Mouse (Mus musculus) hindbrain, embryonic 11.5 days (tissue): ENCODE measurements at regions not wholly inside any gene's neighbourhood (a gene's known extent, or its start where the extent isn't known, plus 50 kb on each side); places are given as distances from the start of the nearest gene placed in this dataset.

Experiments used
- ATAC-seq: fragments of 200-750 bp; cut with Nextera tagmentation; 2 replicates; pipeline ENCODE4 v1.8.0; 2017; ENCODE audit warnings: mild to moderate bottlenecking, moderate TSS enrichment, moderate library complexity; ENCODE audit not compliant: low FRiP score
- DNase-seq: peaks from one replicate; pipeline ENCODE4 v3.0.0-alpha.2; 2015; ENCODE audit warnings: low spot score
- H3K27ac ChIP-seq: fragments of 300-500 bp; sonication (generic); 2 replicates; pipeline ENCODE4 v1.5.1; 2014; ENCODE audit warnings: mild to moderate bottlenecking, low read depth, low read length
- H3K27me3 ChIP-seq: fragments of 300-500 bp; sonication (generic); 2 replicates; pipeline ENCODE4 v1.6.1; 2014; ENCODE audit warnings: mild to moderate bottlenecking, low read length, moderate library complexity, mixed read lengths; ENCODE audit not compliant: control insufficient read depth, insufficient read depth
- H3K36me3 ChIP-seq: fragments of 300-500 bp; sonication (generic); 2 replicates; pipeline ENCODE4 v1.6.1; 2014; ENCODE audit warnings: mild to moderate bottlenecking, low read length, moderate library complexity, mixed read lengths; ENCODE audit not compliant: control insufficient read depth, insufficient read depth
- H3K4me1 ChIP-seq: fragments of 300-500 bp; sonication (generic); replicated peaks from 2 replicates; pipeline ENCODE4 v1.6.1; 2014; ENCODE audit warnings: low read length, mixed read lengths; ENCODE audit not compliant: control insufficient read depth, insufficient read depth
- H3K4me2 ChIP-seq: fragments of 300-500 bp; sonication (generic); replicated peaks from 2 replicates; pipeline ENCODE4 v1.6.1; 2014; ENCODE audit warnings: mild to moderate bottlenecking, low read depth, low read length
- H3K4me3 ChIP-seq: fragments of 300-500 bp; sonication (generic); 2 replicates; pipeline ENCODE4 v1.5.1; 2014; ENCODE audit warnings: low read depth, low read length
- H3K9ac ChIP-seq: fragments of 300-500 bp; sonication (generic); 2 replicates; pipeline ENCODE4 v1.6.1; 2014; ENCODE audit warnings: low read depth, low read length
- H3K9me3 ChIP-seq: fragments of 300-500 bp; sonication (generic); 2 replicates; pipeline ENCODE4 v1.6.1; 2016; ENCODE audit warnings: low read length; ENCODE audit not compliant: control insufficient read depth
- WGBS: fragments of 180-500 bp; shearing (Covaris S2); extraction: QIAGEN DNeasy Blood & Tissue Kit; methylation state at CpG from one replicate; pipeline ENCODE4 v1.1.7; 2014; 5-methylcytosine and 5-hydroxymethylcytosine counted together

- no peak for DNase-seq
These were observed 288.8 kb downstream of the Rnf144a start for GRCm38 (mm10) chr12:26126260-26126659.

GRCm38 (mm10) chr12:26124211-26124610 is 290.8 kb downstream of the Rnf144a start:
- Histone ChIP-seq H3K4me2 (no peak overlapping the region), H3K27me3 (no peaks in the 10 kb centered on the region), H3K27ac (no peak overlapping the region), H3K4me1 (no peaks in the 10 kb centered on the region), H3K36me3 (no peaks in the 10 kb centered on the region), H3K4me3 (no peak overlapping the region), H3K9ac (no peak overlapping the region), H3K9me3 (no peaks in the 10 kb centered on the region)
- DNase-seq (no peak), ATAC-seq (no peak)
- 89% methylated on average over 2 of the region's 2 CpGs for WGBS

More at GRCm38 (mm10) chr12:26126260-26126659, 288.8 kb downstream of the Rnf144a start:
- 84% methylated on average over 9 of the region's 9 CpGs for WGBS
- Histone ChIP-seq H3K27ac (no peak overlapping the region), H3K9ac (no peak overlapping the region), H3K4me1 (no peaks in the 10 kb centered on the region), H3K4me3 (no peak overlapping the region), H3K27me3 (no peaks in the 10 kb centered on the region), H3K4me2 (no peak overlapping the region), H3K9me3 (no peaks in the 10 kb centered on the region), H3K36me3 (no peaks in the 10 kb centered on the region)
- ATAC-seq, result no peak

- no peak overlapping the region for H3K27ac ChIP-seq
- H3K27me3 ChIP-seq, result no peaks in the 10 kb centered on the region
- DNase-seq (no peak), ATAC-seq (no peak)
- 65% methylated on average over 9 of the region's 9 CpGs for WGBS
- no peak overlapping the region for H3K4me3 ChIP-seq
- no peaks in the 10 kb centered on the region for H3K4me1 ChIP-seq
- H3K36me3 ChIP-seq, result no peaks in the 10 kb centered on the region
- H3K9ac ChIP-seq, result no peak overlapping the region
- no peaks in the 10 kb centered on the region for H3K9me3 ChIP-seq
- no peak overlapping the region for H3K4me2 ChIP-seq
These were observed 299.6 kb downstream of the Rnf144a start for GRCm38 (mm10) chr12:26115339-26115912.

GRCm38 (mm10) chr12:26112166-26113019 is 302.7 kb downstream of the Rnf144a start:
- DNase-seq, result no peak

GRCm38 (mm10) chr12:26109866-26110265 is 305.2 kb downstream of the Rnf144a start:
- no peak overlapping the region for H3K27ac ChIP-seq
- ATAC-seq, result no peak
- no peak overlapping the region for H3K4me2 ChIP-seq
- no peaks in the 10 kb centered on the region for H3K9me3 ChIP-seq
- no peak for DNase-seq
- H3K9ac ChIP-seq, result no peak overlapping the region
- no peaks in the 10 kb centered on the region for H3K36me3 ChIP-seq
- 89% methylated on average over 6 of the region's 6 CpGs for WGBS
- H3K27me3 ChIP-seq, result no peaks in the 10 kb centered on the region
- H3K4me3 ChIP-seq, result no peak overlapping the region
- H3K4me1 ChIP-seq, result no peaks in the 10 kb centered on the region

More at GRCm38 (mm10) chr12:26112166-26113019, 302.7 kb downstream of the Rnf144a start:
- Histone ChIP-seq H3K9me3 (no peaks in the 10 kb centered on the region), H3K4me2 (no peak overlapping the region), H3K9ac (no peak overlapping the region), H3K4me1 (no peaks in the 10 kb centered on the region), H3K36me3 (no peaks in the 10 kb centered on the region), H3K27me3 (no peaks in the 10 kb centered on the region), H3K27ac (no peak overlapping the region), H3K4me3 (no peak overlapping the region)
- 86% methylated on average over 8 of the region's 8 CpGs for WGBS
- no peak for ATAC-seq

GRCm38 (mm10) chr12:26104372-26104771 is 310.7 kb downstream of the Rnf144a start:
- H3K27me3 ChIP-seq, result no peaks in the 10 kb centered on the region
- H3K4me3 ChIP-seq, result no peak overlapping the region
- H3K9ac ChIP-seq, result no peak overlapping the region
- no peak overlapping the region for H3K27ac ChIP-seq
- no peaks in the 10 kb centered on the region for H3K9me3 ChIP-seq
- H3K4me2 ChIP-seq, result no peak overlapping the region
- no peak for ATAC-seq
- H3K4me1 ChIP-seq, result no peaks in the 10 kb centered on the region
- no peak for DNase-seq
- H3K36me3 ChIP-seq, result no peaks in the 10 kb centered on the region
- 90% methylated on average over 3 of the region's 3 CpGs for WGBS

- ATAC-seq, result no peak
- H3K4me1 ChIP-seq, result no peaks in the 10 kb centered on the region
- H3K27ac ChIP-seq, result no peak overlapping the region
- no peaks in the 10 kb centered on the region for H3K27me3 ChIP-seq
- H3K4me3 ChIP-seq, result no peak overlapping the region
- H3K36me3 ChIP-seq, result no peaks in the 10 kb centered on the region
- 86% methylated on average over 4 of the region's 4 CpGs for WGBS
- H3K9ac ChIP-seq, result no peak overlapping the region
- no peaks in the 10 kb centered on the region for H3K9me3 ChIP-seq
- no peak overlapping the region for H3K4me2 ChIP-seq
- DNase-seq, result no peak
These were observed 312.7 kb downstream of the Rnf144a start for GRCm38 (mm10) chr12:26102384-26102783.

- H3K4me2 ChIP-seq, result no peak overlapping the region
- no peaks in the 10 kb centered on the region for H3K27me3 ChIP-seq
- no peaks in the 10 kb centered on the region for H3K36me3 ChIP-seq
- H3K9me3 ChIP-seq, result no peaks in the 10 kb centered on the region
- no peak for ATAC-seq
- no peak for DNase-seq
- no peak overlapping the region for H3K4me3 ChIP-seq
- no peak overlapping the region for H3K27ac ChIP-seq
- no peaks in the 10 kb centered on the region for H3K4me1 ChIP-seq
- no peak overlapping the region for H3K9ac ChIP-seq
- WGBS, result 86% methylated on average over 2 of the region's 2 CpGs
These were observed 314.9 kb downstream of the Rnf144a start for GRCm38 (mm10) chr12:26100140-26100539.

GRCm38 (mm10) chr12:26099176-26099575 is 315.9 kb downstream of the Rnf144a start:
- Histone ChIP-seq H3K9me3 (no peaks in the 10 kb centered on the region), H3K27me3 (no peaks in the 10 kb centered on the region), H3K36me3 (no peaks in the 10 kb centered on the region), H3K27ac (no peak overlapping the region), H3K9ac (no peak overlapping the region), H3K4me2 (no peak overlapping the region), H3K4me1 (no peaks in the 10 kb centered on the region), H3K4me3 (no peak overlapping the region)
- no peak for ATAC-seq
- DNase-seq, result no peak
- 95% methylated on average over 5 of the region's 5 CpGs for WGBS
